Mouse (Mus musculus) lung, adult 2 months (tissue): ENCODE measurements around the gene Lefty1.

ENCODE experiments used
- CTCF ChIP-seq: fragments of 200-500 bp; IDR thresholded peaks from 2 replicates; pipeline ENCODE4 v1.5.1; 2011; ENCODE audit warnings: mild to moderate bottlenecking, low read length, control low read depth; ENCODE audit not compliant: insufficient read depth
- POLR2A ChIP-seq: fragments of 200-500 bp; IDR thresholded peaks from 2 replicates; pipeline ENCODE4 v1.6.1; 2011; ENCODE audit warnings: low read depth, mild to moderate bottlenecking, control low read depth, low read length, borderline replicate concordance; ENCODE audit errors: extremely low read depth

- TF ChIP-seq CTCF (no peak), POLR2A (no peak)
Measured at GRCm38 (mm10) chr1:180912792-180913191, 22.0 kb upstream of the Lefty1 start.
